Mouse (Mus musculus): ENCODE results near the gene Sgpp2.

The Sgpp2 gene

DNA sequence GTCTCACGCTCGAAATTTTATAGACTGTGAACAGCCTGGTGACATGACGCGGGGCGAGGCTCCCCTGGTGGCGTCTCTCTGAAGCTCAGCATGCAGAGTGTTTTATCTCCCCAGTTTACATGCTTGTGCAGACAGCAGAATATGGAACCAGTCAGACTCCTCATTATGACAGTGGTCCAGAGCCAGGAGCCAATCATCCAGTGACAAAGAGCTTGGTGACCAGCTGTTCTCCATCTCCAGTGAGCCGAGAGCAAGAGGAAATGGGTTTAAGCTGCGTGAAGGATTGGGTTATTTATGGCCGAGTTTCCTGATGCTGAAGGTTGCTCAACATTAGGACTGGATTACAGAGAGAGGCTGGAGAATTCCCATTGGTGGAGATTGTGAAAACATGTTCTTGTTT is 28.1 kb downstream of the Sgpp2 start:
- 37% methylated on average over 9 of the region's 9 CpGs for WGBS

DNA sequence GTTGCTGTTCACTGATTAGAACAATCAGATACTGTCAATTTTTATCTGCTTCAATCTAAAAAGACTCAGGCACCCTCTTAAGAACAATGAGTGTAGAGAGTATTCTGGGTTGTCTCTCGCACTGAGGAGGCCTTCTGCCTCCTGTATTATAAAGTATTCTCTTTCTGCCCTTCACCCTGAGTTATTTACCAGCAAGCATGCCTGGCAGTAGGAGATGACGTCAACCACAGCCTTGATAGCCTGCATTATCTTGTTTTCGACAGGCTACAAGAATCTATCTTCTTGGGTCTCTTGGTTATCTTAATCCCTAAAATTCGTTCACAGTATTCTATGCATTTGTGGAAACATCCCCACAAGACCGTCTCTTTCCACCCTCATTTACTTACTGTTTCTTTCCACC is 29.8 kb downstream of the Sgpp2 start:
- WGBS, result 87% methylated on average over 5 of the region's 5 CpGs

DNA sequence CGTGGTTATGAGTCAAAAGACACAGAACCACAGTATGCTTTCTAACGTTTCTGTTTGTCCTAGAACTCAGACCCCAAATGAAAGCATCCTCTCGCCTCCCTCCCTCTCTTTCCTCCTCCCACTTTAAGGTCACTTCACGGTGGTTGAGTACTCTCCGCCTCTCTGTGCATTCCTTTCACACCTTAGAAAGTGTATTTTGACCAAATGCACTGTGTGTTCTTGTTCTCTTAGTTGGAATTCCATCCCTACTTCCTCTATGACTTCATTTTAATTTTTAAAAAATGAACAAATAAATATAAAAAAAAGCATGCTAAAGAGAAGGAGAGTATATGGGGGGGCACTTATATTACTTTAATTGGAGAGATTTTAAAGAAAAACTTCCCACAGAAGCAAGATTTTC is 30.4 kb downstream of the Sgpp2 start:
- 78% methylated on average over 5 of the region's 5 CpGs for WGBS

DNA sequence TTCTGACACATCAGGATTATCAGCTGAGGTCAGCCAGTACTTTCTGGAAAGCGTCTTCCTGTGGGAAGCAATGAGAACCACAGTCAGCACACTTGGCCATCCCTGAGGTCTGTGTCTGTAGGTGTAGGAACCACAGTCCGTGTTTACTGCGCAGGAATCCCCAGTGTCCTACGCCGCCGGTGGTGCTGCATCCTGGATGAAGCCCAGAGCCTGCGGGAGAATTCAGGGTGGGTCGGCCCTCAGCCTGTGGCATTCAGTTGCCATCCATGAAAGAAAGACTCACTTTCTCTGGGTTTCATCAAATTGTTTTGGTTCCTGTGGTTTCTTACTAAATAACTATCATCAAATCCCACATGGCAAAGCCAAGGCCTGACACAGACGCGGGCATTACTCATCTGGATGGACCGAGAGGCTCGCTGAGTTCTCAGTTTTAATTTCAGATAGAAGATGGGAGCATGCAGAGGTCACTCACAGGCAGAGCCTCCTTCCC is 37.2 kb downstream of the Sgpp2 start:
- WGBS, result 92% methylated on average over 12 of the region's 12 CpGs

DNA sequence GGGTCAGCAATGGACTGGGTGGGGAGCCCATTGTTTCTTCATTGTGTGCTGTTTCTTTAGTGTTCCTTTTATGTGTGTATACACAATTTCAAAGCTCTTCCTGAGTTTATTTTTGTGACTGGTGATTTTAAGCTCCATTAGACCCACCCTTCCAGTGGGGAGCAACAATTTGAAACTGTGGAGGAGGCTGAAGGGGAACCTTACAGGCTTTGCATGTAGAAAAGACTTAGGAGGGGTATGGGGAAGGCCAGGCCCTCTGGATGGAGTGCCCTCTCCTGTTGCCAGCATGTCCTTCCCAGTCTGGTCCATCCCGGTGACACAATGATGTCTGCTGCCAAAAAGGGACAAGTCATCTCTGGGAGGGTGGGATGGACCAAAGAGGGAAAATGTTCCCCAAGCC is 39.1 kb downstream of the Sgpp2 start:
- 68% methylated on average over 1 of the region's 1 CpGs for WGBS

DNA sequence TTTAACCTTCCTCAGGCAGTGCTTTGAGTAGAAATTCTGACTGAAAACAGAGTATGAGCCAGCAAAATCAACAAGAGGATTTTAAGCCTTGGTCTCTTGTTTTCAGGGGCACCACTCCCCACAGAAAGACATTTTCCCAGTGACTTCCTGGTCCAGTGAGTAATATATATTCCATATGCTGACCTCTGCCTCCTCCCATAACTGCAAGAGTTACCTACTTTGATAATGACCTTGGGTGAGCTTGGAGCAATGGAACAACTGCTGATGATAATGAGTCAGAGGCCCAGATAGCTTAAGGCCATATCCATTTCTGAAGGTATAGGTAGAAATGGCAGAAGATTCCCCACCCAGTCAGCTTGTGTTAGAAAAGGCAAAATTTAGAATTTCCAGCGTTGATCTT is 43.1 kb downstream of the Sgpp2 start:
- WGBS, result 88% methylated on average over 1 of the region's 1 CpGs

DNA sequence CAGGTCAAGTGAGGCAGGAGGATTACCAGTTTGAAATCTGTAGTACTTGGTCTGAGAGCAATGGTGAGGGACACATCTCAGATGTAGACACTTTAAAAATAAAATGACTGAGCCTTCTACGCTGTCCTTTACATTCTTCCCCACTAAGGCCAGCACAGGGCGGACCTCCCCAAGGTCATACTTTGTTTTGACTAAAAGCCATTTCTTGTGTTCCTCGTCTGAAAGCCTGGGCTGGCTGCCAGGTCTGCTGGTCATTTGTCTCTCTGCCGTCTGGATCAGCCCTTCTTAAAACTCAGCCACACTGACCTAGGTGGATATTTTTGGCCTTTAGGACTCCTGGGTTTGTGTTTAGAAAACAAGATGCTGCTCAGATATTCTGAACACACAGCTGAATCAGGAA is 45.0 kb downstream of the Sgpp2 start:
- WGBS, result 55% methylated on average over 4 of the region's 4 CpGs

DNA sequence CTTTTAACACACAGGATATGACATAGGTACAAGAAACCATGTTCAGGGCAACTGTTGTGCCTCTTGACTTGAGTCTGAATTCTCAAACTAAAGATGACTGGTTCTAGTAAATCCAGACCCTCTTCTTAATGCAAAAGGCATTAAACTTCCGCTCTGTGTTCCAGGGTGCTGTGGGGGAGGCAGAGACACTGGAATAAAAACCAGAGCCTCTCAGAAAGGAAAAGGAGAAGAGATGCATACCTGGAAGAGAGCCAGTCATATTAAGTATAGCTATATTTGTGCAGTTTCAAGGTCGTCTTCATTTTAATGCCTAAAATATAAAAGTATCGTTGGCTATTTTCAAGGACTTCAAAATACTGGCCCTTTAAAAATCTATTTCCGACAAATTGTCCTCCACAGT is 47.3 kb downstream of the Sgpp2 start:
- WGBS, result 64% methylated on average over 4 of the region's 4 CpGs

DNA sequence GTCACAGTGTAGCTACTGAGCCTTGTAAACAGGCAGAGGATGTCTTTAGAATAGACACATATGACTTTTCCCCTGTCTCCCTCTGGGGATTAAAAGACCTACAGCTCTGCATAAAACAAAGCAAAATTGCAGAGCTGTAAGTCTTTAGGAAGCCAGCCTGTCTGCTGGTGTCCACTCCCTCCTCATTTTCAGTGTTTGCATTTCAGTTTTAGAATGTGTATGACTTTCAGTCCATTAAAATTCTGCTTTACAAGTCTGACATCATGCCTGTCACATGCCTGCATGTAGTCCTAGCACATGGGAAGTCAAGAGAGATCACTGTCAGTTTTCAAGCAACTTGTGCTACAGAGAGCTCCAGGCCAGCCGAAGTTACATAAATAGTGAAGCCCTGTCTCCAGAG is 47.7 kb downstream of the Sgpp2 start:
- 68% methylated on average over 1 of the region's 1 CpGs for WGBS

DNA sequence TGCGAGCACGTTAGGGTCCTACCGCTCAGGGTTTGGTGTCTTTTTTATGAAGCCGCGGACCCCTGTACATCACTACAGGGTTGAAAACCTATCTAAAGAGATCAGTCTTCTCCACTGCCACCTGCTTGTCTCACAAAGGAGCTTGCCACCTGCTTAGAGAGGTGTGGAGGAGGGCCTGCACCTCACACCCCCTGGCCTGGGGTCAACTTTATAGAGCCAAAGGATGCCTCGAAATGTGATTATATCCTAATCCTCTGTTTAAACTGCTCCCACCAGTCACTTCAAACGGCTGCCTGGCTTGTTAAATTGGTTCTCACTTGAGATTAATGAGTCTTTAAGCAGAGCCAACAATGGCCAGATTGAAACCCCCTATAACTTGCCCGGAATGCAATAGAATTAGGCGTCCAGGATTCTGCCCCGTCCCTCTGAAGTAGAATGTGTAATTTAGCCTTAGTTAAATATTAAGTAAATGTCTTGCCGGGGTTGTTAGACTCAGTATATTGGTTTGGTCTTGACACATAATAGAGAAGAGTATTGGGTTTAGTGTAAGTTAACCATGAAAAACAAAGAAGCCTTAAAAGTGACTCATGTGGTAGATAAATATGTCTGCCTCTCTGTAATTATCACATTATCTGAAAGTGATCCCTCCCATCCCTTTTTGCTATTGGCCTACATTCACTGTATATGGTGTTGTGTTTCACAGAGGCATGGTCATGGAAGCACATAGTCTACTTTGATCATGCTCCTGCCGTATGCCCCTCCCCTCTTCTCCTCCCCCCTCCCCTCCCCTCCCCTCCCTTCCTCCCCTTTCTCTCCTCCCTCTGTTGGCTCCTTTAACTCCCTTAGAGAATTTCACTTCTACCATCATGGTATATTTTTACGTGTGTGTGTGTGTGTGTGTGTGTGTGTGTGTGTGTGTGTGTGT is 54.1 kb downstream of the Sgpp2 start:
- WGBS, result 66% methylated on average over 13 of the region's 13 CpGs

DNA sequence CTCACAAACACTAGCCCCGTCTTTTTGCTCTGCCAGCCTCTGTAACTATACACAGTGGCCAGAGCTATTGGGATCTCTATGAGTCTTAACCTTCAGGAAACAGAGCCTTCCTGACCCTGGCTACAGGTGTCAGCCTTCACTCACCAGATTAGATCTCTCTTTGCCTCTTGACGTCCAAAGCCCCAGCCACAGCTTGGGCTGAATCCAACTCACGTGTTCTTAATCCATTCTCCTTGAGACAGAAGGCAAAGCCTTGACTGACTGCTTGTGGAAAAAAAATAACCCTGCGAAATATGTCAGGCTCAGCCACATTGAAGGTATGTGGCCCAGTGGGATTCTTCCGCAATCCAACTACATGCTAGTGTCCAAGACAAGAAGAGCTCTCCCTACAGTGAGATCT is 57.7 kb downstream of the Sgpp2 start:
- WGBS, result 73% methylated on average over 5 of the region's 5 CpGs

DNA sequence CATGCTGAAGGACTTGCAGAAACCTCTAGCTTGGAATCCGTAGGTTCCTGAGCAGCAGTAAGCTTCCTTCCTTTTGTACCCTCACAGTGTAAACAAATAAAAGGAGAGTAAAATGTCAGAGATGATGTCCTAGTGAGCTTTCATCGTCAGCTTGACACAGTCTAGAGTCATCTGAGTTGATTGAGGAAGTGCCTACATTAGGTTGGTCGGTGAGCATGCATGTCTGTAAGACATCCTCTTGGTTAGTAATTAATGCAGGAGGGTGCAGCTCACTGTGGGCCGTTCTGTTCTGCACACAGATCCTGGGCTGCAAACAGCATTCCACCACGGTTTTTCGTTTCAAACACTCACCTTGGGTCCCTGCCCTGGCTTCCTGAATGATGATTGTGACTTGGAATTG is 60.0 kb downstream of the Sgpp2 start:
- WGBS, result 50% methylated on average over 6 of the region's 6 CpGs

DNA sequence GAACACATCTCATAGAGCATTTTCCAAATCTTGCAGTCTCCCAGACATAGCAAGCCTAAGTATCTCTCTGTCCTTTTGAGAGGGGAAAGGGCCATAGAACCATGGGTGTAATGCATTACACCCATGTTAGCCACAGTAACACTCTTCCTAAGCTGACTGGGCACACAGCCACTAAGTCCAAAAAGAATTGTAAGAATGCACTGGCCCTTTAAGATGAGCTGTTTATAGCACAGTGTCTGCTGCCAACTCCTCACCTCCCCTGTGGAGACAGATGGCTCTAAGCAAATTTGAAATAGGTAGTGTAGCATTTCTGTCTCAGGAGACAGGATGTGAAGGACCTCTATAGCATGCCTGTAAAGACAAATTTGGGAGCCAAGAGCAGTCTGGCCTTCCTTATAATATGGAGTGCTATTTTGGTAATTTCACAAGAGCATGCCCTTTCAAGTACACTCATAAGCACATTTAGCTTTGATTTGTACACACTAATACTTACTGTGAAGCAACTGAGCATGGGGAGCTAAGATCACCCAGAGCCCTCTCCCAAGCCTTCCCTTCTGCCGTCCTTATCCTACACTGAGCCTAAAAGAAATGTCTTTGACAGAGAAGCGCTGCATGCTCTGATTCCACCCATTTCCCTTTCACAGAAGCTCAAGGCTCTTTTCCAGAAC is 61.6 kb downstream of the Sgpp2 start:
- WGBS, result 42% methylated on average over 2 of the region's 2 CpGs

DNA sequence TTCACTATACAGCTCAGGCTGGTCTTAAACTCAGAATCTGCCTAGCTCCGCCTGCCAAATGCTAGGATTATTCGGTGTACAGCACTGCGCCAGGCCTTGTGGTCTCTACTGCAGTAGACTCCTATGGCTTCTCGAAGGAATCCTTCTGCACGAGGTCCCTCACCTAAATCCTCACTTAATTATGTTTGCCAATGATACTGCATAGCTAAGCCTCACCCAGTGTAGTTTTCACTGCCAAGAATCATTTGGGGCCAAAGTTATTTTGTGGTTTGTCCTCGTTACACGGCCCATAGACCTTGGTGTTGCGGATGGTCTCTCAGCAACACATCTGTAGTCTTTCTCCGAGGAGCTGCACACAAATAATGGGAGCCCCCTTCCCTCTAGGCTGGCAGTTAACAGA is 62.2 kb downstream of the Sgpp2 start:
- 78% methylated on average over 9 of the region's 9 CpGs for WGBS

DNA sequence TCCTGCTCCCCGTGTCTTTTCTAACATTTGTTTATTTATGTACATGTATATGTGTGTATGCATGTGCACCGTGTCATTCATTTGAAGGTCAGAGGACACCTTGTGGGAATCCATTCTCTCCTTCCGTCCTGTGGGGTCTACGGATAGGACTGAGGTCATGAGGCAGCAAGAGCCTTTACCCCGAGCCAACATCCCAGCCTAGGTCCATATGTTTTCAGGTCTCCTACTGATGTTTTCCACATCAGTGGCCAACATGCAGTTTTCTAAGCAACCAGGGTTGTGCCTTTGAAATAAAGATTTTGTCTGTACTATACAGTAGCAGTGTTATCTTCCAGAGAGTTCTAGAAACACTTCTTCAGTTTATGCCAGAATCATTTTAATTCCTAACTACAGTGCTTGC is 63.7 kb downstream of the Sgpp2 start:
- WGBS, result 88% methylated on average over 5 of the region's 5 CpGs

DNA sequence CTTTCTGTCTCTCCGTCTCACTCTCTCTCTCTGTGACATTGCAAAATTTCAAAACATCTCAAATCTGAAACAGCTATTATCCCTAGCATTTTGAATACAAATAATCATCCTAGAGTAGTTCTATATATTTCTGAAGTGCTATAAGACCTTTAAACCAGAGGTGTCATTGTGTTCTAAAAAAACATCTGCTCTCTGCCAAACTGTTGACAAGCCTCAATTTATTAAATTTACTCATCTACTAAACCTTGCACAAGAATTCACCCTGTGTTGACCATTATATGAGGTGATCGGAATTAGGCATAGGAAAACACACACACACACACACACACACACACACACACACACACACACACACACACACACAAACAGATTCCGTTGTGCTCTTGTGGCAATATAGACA is 64.9 kb downstream of the Sgpp2 start:
- WGBS, result 97% methylated on average over 3 of the region's 3 CpGs

DNA sequence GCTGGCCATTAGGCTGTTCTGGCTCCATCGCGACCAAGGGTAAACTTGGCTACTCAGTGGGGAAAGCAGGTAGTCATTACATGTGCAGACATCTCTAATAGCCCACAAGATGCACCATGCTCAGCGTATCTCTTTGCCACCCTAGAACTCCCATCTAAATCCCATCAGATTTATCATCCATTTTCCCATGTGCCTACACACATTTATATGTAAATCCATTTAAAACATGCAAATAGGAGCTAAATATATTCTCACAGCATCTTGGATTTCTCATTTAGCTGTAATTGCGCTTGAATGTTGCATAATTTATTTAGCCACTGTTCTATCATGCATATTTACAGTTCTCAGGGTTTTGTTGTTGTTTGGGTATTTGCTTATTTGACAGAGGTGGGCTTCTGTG is 70.8 kb downstream of the Sgpp2 start:
- WGBS, result 66% methylated on average over 4 of the region's 4 CpGs

DNA sequence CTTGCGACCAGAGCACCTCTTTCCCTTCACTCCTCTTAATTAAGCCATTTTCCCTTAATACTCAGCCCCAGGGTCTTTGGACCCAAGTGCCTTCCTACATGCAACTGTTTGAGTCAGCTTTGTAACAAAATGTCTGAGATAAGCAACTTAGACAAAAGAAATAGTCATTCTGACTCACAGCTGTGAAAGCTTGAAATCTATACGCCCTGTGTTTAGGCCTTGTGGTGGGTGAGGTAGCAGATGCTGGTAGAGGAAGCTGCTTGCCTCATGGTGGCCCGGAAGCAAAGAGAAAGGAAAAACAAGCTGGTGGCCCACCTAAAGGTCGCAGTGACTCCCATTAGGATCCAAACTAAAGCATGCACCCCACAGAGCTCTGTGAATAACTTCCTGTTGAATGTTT is 77.7 kb downstream of the Sgpp2 start:
- 44% methylated on average over 4 of the region's 4 CpGs for WGBS

DNA sequence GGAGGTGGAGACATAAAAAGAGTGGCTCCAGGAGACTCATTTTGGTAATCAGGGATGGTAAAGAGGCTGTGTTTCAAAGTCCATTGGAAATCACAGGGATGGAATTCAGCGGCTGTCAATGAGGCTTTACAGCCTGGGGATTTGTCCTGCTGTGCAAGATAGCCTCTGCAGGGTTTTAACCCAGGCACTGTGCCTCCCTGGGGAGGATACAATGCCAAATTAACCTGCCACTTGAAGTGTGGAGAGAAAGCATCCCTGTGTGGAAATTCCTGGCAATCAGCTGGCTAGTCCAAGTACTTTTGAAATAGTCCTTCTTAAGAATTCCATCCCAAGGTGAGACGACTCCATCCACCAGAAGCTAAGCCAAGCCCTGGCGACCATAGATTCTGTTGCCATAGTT is 78.7 kb downstream of the Sgpp2 start:
- 60% methylated on average over 3 of the region's 3 CpGs for WGBS

DNA sequence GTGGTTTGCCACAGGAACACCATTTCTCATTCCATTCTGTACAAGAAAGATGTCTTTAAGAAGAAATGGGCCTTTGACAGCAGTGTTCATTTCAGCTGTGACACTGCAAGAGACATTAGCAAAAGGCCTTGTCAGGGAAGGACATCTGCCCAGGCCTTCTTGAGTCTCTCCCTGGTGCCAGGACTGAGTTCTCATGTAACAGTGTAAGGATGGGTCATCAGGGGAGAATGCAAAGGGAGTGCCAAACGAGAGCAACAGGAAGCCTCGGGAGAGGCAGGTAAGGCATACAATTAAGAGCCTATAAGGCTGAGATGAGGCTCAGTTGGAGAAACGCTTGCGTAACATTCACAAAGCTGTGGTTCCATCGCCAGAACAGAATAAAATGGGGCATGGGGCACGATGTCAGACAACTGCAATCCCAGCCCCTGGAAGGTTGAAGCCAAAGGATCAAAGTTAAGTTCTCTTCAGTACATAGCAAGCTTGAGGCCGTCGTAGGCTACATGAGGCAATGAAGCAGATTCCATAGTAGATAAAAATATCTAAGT is 85.1 kb downstream of the Sgpp2 start:
- WGBS, result 83% methylated on average over 8 of the region's 8 CpGs

DNA sequence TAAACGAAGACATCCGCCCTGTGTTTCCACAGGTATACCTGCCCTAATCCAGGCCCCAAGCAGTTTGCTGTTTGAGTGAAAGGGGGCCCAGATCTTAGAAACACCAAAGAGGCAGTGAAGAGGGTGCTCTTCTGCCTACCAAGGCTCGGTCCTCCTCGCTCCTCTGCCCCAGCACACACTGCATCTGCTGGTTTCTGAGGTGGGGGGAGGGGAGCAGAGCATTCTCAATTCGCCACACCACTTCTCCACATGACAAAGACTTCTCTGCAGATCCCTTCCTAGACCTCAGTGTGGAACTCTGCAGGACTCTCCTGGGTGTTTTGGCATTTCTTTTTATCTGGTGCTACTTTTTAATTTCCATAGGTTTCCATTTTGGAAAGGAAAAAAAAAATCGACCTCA is 85.6 kb downstream of the Sgpp2 start:
- WGBS, result 71% methylated on average over 6 of the region's 6 CpGs

DNA sequence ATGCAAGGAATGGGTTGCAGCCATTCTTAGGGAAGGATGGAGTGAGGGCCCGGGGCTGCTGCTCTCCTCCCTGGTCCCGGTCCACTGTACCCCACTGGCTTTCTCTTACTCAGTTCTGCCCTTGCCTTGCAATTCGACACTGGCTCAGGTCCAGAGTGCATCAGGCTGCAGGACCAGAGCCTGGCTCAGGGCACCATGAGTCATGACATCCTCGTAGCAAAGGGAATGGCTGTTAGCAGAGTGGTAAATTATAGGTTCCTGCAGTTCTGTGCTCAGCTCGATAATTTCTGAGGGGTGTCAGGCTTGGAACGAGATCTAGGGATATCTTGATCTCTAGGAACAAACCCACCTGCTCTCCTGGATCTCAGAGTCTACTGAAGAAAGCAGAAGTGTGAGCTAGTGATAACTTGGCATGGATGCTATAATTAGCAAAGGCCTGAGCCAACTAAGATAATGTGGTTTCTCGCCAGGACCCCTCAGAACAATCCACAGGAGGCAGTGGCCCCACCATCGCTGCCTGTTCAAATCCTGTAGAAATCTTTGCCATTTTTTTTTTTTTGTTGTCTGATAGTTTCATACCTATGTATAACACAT is 86.3 kb downstream of the Sgpp2 start:
- 65% methylated on average over 8 of the region's 8 CpGs for WGBS

DNA sequence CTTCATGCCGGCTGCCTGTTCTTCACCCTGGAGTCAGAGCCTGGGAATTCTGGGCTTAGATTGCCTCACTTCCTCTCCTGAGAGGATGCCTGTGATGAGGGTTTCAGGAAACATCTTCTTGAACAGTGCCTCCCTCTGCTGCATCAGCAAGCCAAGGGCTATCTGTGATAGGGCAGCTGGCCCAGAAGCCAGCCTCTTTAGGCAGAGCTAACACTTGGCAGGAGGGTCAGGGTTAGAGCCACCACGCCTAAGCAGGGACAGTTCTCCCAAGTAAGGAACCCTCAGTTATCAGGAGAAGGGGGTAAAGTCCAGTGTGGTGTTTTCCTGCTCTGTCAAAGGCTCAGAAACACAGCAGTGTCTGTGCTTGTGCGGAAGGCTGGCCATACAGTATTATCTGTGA is 89.6 kb downstream of the Sgpp2 start:
- 78% methylated on average over 3 of the region's 3 CpGs for WGBS
